19 mouse cellular contexts compared by ENCODE assay signal in the genomic region with DNA sequence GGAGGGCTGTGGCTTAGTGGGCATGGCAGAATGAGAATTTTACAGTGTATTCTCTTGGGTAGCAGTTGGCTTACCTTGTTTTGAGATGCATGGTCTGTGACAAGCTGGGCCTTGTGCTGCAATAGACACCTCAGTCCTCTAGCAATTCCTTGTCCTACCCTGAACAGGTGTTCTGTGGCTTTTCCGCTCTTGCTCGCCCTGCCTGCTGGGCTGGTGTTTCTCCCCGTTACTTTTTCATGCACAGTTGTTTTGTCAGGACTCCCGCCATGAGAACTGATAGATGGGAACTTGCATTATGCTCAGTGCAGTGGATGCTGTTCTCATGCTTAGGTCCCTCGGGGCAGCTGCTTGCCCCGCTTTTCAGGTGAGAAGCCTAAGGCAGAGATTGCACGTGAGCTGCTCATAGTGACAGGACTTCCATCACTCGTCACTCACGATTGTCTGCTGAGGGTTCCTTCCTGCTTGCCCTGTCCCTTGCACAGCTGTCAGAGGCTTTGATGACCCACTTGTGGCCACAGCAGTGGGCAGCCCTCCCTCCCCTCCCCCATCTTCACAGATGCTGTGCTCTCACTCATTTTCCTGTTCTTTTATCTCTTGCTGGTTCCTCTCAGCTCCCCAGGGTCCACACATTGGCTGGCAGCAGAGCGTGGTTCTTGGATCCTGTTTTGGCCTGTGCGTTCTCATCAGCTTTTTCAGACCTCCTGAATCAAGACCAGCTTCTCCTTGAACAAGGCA. TPM values are rescaled to one million over a fixed set of nuclear protein-coding genes. Genes with fewer than 3 reads are reported as not detected.
DNase-seq lines count a peak whose midpoint lies in the region; TF ChIP-seq lines count a peak whose summit lies in the region.
"Had no signal": no experiment of that assay in that cellular context is flagged by ENCODE, and none has a peak within 500 bp of the region (broad histone marks: within the 10 kb centered on the region; RNA-seq: fewer than 3 reads in every experiment).

No protein-coding gene starts in this region.

- DNase-seq in heart, embryonic 10.5 days (ENCODE audit: low spot score) = no peak
- DNase-seq in heart, postnatal 4 days = no peak
- DNase-seq in spleen, adult 2 months (ENCODE audit: low read depth in 1 of 2, low spot score in 2 of 2) = peak in 1 of 2 experiments; percentile 17
- no peak for DNase-seq in spleen, postnatal 14 days (ENCODE audit: low spot score in 2 of 2)
- peak; percentile 74 for DNase-seq in retina, postnatal 1 day
- DNase-seq in thymus, postnatal 36 days = peak; percentile 23 to 53
- DNase-seq in cerebellum, adult 2 months = no peak
- no peak for DNase-seq in right cerebral cortex, adult 18-20 months
- DNase-seq: cerebellum, adult 9-11 months; gastrocnemius, postnatal 36 days; kidney, adult 8-10 months; lung, embryonic 14.5 days; lung, postnatal 36 days; right cerebral cortex, postnatal 25 days had no signal

- 38% methylated on average over 11 of the region's 11 CpGs for WGBS in heart, embryonic 10.5 days
- WGBS in spleen, adult 2 months = 32% methylated on average over 11 of the region's 11 CpGs
- 72% methylated on average over 11 of the region's 11 CpGs for WGBS in cerebellum, adult 2 months

- no peaks in the 10 kb centered on the region for H3K27me3 ChIP-seq in heart, embryonic 10.5 days (ENCODE audit: insufficient read depth, poor library complexity, severe bottlenecking)
- H3K27me3 ChIP-seq in spleen, adult 2 months (ENCODE audit: control insufficient read depth, insufficient read depth, low read length) = no peaks in the 10 kb centered on the region
- no peaks in the 10 kb centered on the region for H3K27me3 ChIP-seq in cerebellum, adult 2 months (ENCODE audit: control insufficient read depth, insufficient read depth, low read length)
- H3K27me3 ChIP-seq: embryonic facial prominence, embryonic 13.5 days; forebrain, embryonic 15.5 days; liver, embryonic 12.5 days; neural tube, embryonic 12.5 days had no signal

- H3K4me1 ChIP-seq in heart, embryonic 10.5 days = peaks cover 67% of the 10 kb centered on the region
- H3K4me1 ChIP-seq in spleen, adult 2 months (ENCODE audit: control insufficient read depth, insufficient read depth, insufficient read length) = peaks cover 10% of the 10 kb centered on the region; the same call in 1 of the 2 replicates
- peaks cover 6% of the 10 kb centered on the region for H3K4me1 ChIP-seq in cerebellum, adult 2 months (ENCODE audit: control insufficient read depth, insufficient read depth, low read length)

- H3K27ac ChIP-seq in heart, embryonic 10.5 days = 0 out of 2 replicates have a peak overlapping the region, but pooled peaks have one; percentile 4
- H3K27ac ChIP-seq in spleen, adult 2 months (ENCODE audit: insufficient read depth, low read length) = peak overlapping the region; percentile 26; the same call in 1 of the 2 replicates
- H3K27ac ChIP-seq in cerebellum, adult 2 months (ENCODE audit: insufficient read depth, low read length) = no peak overlapping the region
- H3K27ac ChIP-seq: embryonic facial prominence, embryonic 13.5 days; forebrain, embryonic 15.5 days; liver, embryonic 12.5 days; midbrain, embryonic 10.5 days; neural tube, embryonic 12.5 days had no signal

- no peak for TF ChIP-seq POLR2A in spleen, adult 2 months (IDR thresholded peaks at IDR 0.05; ENCODE audit: low read depth, low read length)
- no peak for TF ChIP-seq POLR2A in cerebellum, adult 2 months (IDR thresholded peaks at IDR 0.05; ENCODE audit: borderline replicate concordance, insufficient read depth, low read length)

- TF ChIP-seq CTCF in spleen, adult 2 months (IDR thresholded peaks at IDR 0.05; ENCODE audit: extremely low read depth, insufficient read depth, insufficient read length, insufficient replicate concordance) = no peak
- no peak for TF ChIP-seq CTCF in cerebellum, adult 2 months (IDR thresholded peaks at IDR 0.05; ENCODE audit: borderline replicate concordance, insufficient read depth, low read depth, low read length)

- no peaks in the 10 kb centered on the region for H3K36me3 ChIP-seq in heart, embryonic 10.5 days
- no peaks in the 10 kb centered on the region for H3K36me3 ChIP-seq in spleen, adult 2 months (ENCODE audit: control insufficient read depth, insufficient read depth, low read length)
- H3K36me3 ChIP-seq: embryonic facial prominence, embryonic 13.5 days; forebrain, embryonic 15.5 days; neural tube, embryonic 12.5 days had no signal

- no peaks in the 10 kb centered on the region for H3K9me3 ChIP-seq in heart, embryonic 10.5 days
- H3K9me3 ChIP-seq: embryonic facial prominence, embryonic 13.5 days; forebrain, embryonic 15.5 days; liver, embryonic 12.5 days; midbrain, embryonic 10.5 days; neural tube, embryonic 12.5 days had no signal

- no peak overlapping the region for H3K4me3 ChIP-seq in heart, embryonic 10.5 days
- no peak overlapping the region for H3K4me3 ChIP-seq in spleen, adult 2 months (ENCODE audit: extremely low read depth, insufficient read depth, insufficient read length)
- H3K4me3 ChIP-seq in cerebellum, adult 2 months (replicated peaks; ENCODE audit: insufficient read depth, low read depth, low read length) = no peak overlapping the region
- H3K4me3 ChIP-seq: embryonic facial prominence, embryonic 13.5 days; forebrain, embryonic 15.5 days; liver, embryonic 12.5 days; midbrain, embryonic 10.5 days; neural tube, embryonic 12.5 days had no signal

RNA-seq across cellular contexts. Expression of a gene that starts 40.3 kb away (rescaled TPM):
- 2.0 and 2.9 TPM in 2 replicates for polyA plus RNA-seq in heart, embryonic 10.5 days (2016; fragmentation: Nextera tagmentation; extraction: Ambion mirVana)
- total RNA-seq in heart, postnatal 4 days (2021) = 10 to 100 TPM; 23.1 to 23.9 TPM
- 7.0 and 8.0 TPM in 2 replicates for polyA plus RNA-seq in spleen, adult 2 months (2012; rRNA removed)
- polyA plus RNA-seq in cerebellum, adult 2 months (2012; rRNA removed) = 4.6 and 5.8 TPM in 2 replicates

Comparison
In these comparisons a context has a peak if more than half of its experiments do, and no peak if none do; other contexts are left out.
1. DNase-seq: peak in retina, postnatal 1 day (single experiment) and thymus, postnatal 36 days (2 of 2); none in heart, embryonic 10.5 days (single experiment), heart, postnatal 4 days (single experiment), spleen, postnatal 14 days (0 of 2), cerebellum, adult 2 months (0 of 2) and right cerebral cortex, adult 18-20 months (single experiment).